Mouse (Mus musculus) cerebellum, adult 18-20 months (tissue): ENCODE results near the gene Crip1.
A peak's percentile ranks its signal among the peaks of the same experiment; 100 is the strongest.
"Not testable (repeated sequence)": the region's sequence is repeated elsewhere in the genome, so short reads cannot be mapped to it uniquely, and the experiment has no call there.

Source experiments
- DNase-seq, 2 experiments: peaks; one replicate each; pipeline ENCODE4 v3.0.0; 2021

Gene Crip1

DNA sequence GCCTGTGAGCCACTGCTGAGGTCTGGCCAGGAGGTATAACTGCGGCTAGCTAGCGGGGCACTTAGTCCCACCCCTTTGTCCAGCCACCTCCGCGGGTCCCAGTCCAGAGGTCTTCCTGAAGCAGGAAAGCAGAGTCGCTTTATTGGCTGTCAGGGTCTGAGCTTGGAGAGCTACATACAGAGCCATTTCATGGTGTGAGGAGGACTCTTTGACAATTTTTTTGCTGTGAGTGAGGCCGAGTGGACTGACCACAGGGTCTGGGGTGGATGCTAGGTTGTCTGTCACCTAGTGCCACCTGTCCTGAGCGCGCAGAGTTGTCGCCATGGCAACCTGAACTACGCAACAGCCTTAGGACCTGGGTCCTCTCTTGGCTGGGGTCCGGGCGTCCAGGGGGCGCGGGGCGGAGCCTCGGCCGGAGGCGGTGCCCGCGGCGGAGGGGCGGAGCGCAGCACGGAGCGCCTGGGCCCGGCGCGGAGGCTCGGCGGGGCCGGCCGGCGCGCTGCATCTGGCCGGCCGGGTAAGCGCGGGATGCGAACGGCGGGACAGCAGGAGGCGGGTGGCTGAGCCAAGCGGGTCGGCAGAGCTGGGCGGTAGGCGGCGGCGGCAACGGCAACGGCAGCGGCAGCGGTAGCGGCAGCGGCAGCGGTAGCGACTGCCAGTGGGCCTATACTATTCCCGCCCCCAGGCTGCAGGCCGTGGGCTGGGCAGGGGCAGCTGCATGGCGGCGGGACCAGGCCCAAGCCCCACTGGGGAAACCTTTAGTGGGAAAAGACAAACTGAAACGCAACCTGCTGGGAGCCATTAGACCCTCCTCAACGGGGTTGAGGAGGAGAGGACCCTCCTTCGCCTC lies 39.6 kb downstream of the Crip1 start, which contains the start of gene Tmem121:
TSS of gene Tmem121 (plus strand) at position 489 of the 850 bp plus-strand sequence.
- DNase-seq = peak; percentile 59 to 73

GRCm38 (mm10) chr12:113186326-113187010 lies 40.4 kb downstream of the Crip1 start:
- peak; percentile 21 to 37 for DNase-seq

GRCm38 (mm10) chr12:113187011-113187375 lies 40.9 kb downstream of the Crip1 start:
- peak; percentile 22 to 31 for DNase-seq

- DNase-seq = peak; percentile 94 to 97
Measured at GRCm38 (mm10) chr12:113187584-113188295, 41.6 kb downstream of the Crip1 start.

GRCm38 (mm10) chr12:113188349-113189055 lies 42.4 kb downstream of the Crip1 start:
- peak in 1 of 2 experiments; percentile 32 for DNase-seq

- DNase-seq = no peak
Measured at GRCm38 (mm10) chr12:113193423-113193822, 47.3 kb downstream of the Crip1 start.

- DNase-seq = not testable (repeated sequence)
Measured at GRCm38 (mm10) chr12:113199132-113199531, 53.0 kb downstream of the Crip1 start.

GRCm38 (mm10) chr12:113201301-113201700 lies 55.2 kb downstream of the Crip1 start:
- DNase-seq = peak; percentile 64 to 65

DNA sequence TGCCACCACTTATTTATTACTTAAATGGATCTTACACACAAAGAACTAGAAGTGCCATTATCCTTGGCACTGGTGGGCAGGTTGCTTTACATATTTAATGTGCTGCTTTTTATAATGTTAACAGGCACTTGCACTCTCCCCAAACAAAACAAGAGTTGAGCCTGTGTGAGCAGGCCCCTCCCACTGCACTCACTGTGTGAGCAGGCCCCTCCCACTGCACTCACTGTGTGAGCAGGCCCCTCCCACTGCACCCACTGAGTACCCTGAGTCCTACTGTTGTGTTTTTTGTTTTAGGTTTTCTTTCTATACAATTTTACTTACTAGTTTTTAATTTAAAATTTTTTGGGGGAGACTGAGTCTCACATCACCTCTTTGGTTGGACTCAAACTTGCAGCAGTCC lies 55.9 kb downstream of the Crip1 start:
- DNase-seq = peak in 1 of 2 experiments; percentile 37
